Mouse (Mus musculus): ENCODE measurements around the gene Gm21992. TPM values are rescaled to one million over a fixed set of nuclear protein-coding genes. Genes with fewer than 3 reads are reported as not detected.
A peak's percentile ranks its signal among the peaks of the same experiment; 100 is the strongest.

Gene Gm21992
- total RNA-seq, 2 experiments from 2014 or later, result 62.2 to 83.8 TPM

DNA sequence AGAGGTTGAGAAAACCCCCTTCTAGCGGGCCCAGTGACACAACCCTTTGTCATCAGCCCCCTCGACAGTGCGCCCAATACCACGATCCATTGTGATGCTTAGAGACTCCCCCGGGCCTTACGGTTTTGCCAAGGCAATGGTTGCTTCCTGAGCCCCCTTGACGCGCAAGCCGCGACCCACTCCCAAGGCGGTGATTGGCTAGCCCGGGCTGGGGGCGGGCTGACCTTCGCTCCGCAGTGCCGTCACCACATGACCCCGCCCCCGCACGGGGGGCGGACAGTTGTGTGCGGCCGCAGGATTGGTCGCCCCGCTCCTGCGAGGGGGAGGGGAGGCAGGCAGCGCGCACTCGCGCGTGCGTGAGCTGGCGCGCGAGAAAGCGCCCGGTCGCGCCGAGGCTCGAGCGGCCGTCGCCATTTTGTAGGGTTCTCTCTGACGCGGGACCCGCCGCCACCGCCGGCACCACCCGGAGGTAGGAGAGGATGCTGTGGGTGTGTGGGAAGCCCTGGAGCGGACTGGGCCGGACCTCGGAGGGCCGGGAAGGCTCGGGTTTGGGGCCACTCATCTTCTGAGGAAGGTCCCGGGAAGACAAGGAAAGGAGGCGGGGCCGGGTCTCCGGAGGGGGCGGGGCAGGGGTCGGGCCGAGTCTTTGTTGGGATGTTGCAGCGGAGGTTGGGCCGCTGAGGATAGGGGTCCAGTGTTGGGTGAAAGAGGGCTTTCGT lies 55.1 kb downstream of the Gm21992 start, which contains the start of gene Rbm4b:
TSS of gene Rbm4b (plus strand) at position 305 of the 719 bp plus-strand sequence.
- peak; percentile 91 for ATAC-seq (replicated peaks; ENCODE audit: low FRiP score, poor library complexity, severe bottlenecking)

GRCm38 (mm10) chr19:4755565-4756192 lies 55.7 kb downstream of the Gm21992 start:
- ATAC-seq (replicated peaks; ENCODE audit: low FRiP score, poor library complexity, severe bottlenecking), result peak; percentile 89

- ATAC-seq (replicated peaks; ENCODE audit: low FRiP score, poor library complexity, severe bottlenecking), result no peak
These were observed 61.4 kb downstream of the Gm21992 start for GRCm38 (mm10) chr19:4749975-4750374.

DNA sequence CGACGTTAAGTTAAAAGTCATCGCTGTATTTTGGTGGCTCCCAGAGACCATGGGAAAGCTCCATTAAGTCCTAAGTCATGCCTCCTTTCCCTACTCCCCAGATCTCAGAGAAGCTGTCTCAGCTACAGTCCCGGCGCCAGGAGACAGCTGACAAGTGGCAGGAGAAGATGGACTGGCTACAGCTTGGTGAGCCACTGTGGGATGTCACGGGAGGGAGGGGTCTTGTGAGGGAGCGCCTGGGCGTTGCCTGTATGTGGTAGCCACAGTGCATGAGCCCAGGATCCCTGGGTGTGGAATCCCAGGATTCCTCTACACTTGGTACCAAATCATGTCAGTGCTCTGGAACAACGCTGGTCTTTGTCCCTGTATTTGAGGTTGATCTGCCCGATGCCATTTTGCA lies 62.9 kb downstream of the Gm21992 start:
- no peak for ATAC-seq (replicated peaks; ENCODE audit: low FRiP score, poor library complexity, severe bottlenecking)

DNA sequence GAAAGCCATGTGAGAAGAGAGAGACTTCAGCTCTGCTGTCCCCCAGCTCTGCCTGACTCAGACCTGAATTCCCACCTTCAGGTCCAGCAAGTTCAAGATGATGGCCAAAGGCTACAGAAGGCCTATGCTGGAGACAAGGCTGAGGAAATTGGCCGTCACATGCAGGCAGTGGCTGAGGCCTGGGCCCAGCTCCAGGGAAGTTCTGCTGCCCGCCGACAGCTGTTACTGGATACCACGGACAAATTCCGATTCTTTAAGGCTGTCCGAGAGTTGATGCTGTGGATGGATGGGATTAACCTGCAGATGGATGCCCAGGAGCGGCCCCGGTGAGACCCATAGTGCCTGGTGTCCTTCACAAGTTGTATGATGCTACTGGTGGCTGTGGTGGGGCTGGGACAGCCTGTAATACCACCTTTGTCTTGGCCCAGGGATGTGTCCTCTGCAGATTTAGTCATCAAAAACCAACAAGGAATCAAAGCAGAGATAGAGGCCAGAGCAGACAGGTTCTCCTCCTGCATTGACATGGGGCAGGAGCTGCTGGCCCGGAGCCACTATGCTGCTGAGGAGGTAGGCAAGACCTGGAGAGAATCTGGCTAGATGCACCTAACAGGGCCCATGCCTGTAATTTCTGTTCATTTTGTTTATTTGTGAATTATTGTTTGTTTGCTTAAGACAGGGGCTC lies 63.6 kb downstream of the Gm21992 start:
- no peak for ATAC-seq (replicated peaks; ENCODE audit: low FRiP score, poor library complexity, severe bottlenecking)

- ATAC-seq (replicated peaks; ENCODE audit: low FRiP score, poor library complexity, severe bottlenecking), result no peak
These were observed 64.8 kb downstream of the Gm21992 start for GRCm38 (mm10) chr19:4746611-4747010.

DNA sequence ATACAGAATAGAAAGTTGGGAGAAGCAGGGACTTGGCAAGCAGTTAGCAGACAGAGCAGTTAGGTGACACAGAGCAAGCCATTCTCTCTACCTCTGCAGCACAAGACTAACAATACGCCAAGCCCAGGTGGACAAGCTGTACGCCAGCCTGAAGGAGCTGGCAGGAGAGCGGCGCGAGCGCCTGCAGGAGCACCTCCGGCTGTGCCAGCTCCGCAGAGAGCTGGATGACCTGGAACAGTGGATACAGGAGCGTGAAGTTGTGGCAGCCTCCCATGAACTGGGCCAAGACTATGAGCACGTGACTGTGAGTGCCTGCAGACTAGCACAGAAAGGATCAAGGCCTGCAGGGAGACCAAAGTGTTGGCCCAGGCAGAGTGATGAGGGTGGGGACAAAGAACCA lies 65.7 kb downstream of the Gm21992 start:
- ATAC-seq (replicated peaks; ENCODE audit: low FRiP score, poor library complexity, severe bottlenecking), result no peak

GRCm38 (mm10) chr19:4745057-4745456 lies 66.4 kb downstream of the Gm21992 start:
- ATAC-seq (replicated peaks; ENCODE audit: low FRiP score, poor library complexity, severe bottlenecking), result no peak

DNA sequence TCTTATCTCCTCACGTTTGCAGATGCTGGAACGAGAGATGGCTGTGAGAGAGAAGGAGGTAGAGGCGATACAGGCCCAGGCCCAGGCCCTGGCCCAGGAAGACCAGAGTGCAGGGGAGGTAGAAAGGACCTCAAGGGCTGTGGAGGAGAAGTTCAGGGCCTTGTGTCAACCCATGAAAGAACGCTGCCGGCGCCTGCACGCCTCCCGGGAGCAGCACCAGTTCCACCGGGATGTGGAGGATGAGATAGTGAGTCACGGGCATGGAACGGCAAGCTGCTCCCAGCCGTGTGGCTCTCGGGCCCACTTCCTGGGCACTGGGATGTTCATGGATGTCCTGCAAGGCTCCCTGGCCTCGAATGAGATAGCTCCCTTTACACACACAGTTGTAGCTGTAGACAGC lies 67.4 kb downstream of the Gm21992 start:
- ATAC-seq (replicated peaks; ENCODE audit: low FRiP score, poor library complexity, severe bottlenecking), result no peak

DNA sequence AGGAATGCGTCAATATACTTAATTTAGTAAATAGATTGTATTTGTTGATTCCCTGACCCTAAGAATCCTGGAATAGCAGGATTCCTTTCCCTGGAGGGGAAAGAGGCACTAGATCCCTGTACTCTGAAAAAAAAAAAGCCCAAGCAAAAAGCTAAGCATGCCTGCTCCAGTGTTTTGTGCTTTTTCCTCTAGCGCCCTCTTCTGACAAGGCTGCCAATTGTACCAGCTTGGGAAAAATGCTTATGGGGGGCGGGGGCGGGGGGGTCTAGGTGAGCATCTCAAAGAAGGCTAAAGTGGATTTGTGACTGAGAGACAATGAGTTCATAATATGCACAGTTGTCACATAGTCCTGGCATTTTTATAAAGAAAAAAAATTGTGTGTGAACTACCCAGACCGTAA lies 67.9 kb downstream of the Gm21992 start:
- ATAC-seq (replicated peaks; ENCODE audit: low FRiP score, poor library complexity, severe bottlenecking), result no peak

GRCm38 (mm10) chr19:4742229-4742628 lies 69.2 kb downstream of the Gm21992 start:
- ATAC-seq (replicated peaks; ENCODE audit: low FRiP score, poor library complexity, severe bottlenecking), result no peak

DNA sequence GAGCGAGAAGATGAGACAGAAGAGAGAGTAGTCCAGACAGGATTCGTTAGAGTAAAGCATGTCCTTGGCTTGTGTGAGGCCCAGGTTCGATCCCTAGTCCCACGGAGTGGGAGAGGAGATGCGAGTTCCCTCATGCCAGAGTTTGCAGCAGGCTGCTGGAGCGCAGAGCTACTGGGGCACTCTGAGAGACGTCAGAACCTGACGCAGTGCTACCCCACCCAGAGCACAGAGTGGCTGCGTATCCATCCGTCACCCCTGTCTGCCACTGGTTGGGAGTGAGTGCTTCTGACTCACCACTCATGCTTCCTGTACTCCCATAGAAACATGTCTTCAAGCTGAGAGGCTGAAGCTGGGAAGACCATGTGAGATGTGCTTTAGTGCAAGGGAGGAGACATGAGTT lies 69.9 kb downstream of the Gm21992 start:
- ATAC-seq (replicated peaks; ENCODE audit: low FRiP score, poor library complexity, severe bottlenecking), result no peak

GRCm38 (mm10) chr19:4739762-4740161 lies 71.7 kb downstream of the Gm21992 start:
- ATAC-seq (replicated peaks; ENCODE audit: low FRiP score, poor library complexity, severe bottlenecking), result no peak

DNA sequence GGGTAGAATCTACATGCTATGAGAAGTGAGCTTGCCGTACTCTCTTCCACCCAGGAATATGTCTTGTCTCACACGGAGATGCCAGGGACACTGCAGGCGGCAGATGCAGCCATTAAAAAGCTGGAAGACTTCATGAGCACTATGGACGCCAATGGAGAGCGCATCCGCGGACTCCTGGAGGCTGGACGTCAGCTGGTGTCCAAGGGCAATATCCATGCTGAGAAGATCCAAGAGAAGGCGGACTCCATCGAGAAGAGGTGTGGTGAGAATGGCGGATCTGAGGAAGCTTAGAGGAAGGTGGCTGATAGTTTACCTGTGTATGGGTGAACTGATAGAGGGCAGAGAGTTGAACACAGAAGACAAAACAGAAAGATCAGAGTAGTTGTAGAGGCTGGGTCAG lies 72.4 kb downstream of the Gm21992 start:
- ATAC-seq (replicated peaks; ENCODE audit: low FRiP score, poor library complexity, severe bottlenecking), result no peak

GRCm38 (mm10) chr19:4737866-4738265 lies 73.5 kb downstream of the Gm21992 start:
- ATAC-seq (replicated peaks; ENCODE audit: low FRiP score, poor library complexity, severe bottlenecking), result no peak

GRCm38 (mm10) chr19:4733052-4733451 lies 78.4 kb downstream of the Gm21992 start:
- no peak for ATAC-seq (replicated peaks; ENCODE audit: low FRiP score, poor library complexity, severe bottlenecking)

GRCm38 (mm10) chr19:4729186-4729585 lies 82.2 kb downstream of the Gm21992 start:
- ATAC-seq (replicated peaks; ENCODE audit: low FRiP score, poor library complexity, severe bottlenecking), result no peak

- ATAC-seq (replicated peaks; ENCODE audit: low FRiP score, poor library complexity, severe bottlenecking), result no peak
These were observed 90.7 kb downstream of the Gm21992 start for GRCm38 (mm10) chr19:4720671-4721244.

DNA sequence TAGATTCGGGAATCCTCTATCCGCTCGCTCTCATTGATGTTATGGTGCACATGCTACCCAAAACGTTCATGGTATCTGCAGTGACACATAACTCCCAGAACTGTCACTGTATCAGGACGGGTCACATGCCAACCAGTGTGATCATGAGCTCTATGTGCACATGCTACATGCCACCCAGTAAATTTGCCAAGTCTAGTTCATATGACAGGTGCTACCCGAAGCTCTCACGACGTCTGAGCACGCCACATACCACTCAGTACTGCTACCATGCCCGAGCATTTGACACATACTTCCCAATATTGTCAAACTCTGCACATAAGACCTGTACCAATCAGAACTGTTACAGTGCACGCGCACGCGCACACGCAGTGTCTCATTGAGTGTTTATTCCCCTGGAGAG lies 91.3 kb downstream of the Gm21992 start:
- ATAC-seq (replicated peaks; ENCODE audit: low FRiP score, poor library complexity, severe bottlenecking), result no peak

DNA sequence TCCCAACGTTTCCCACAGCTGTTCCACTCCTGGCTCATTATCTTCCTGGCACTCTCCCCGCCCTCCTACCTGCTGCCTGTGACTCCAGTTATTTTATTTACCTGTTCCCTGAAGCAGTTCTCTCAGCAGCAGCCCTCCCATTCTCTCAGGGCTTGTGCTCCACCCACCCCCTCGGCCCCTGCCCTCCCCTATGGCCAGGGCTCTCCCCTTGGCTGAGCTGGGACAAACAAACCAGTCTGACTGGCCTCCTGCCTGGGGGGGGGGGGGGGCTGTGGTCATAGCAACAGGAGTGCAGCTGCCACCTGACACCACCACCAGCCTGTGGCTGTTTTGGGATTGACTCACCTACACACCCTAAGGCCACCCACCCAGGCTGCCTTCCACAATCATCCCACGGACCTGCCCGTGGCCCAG lies 92.1 kb downstream of the Gm21992 start:
- ATAC-seq (replicated peaks; ENCODE audit: low FRiP score, poor library complexity, severe bottlenecking), result no peak

GRCm38 (mm10) chr19:4718716-4719115 lies 92.7 kb downstream of the Gm21992 start:
- ATAC-seq (replicated peaks; ENCODE audit: low FRiP score, poor library complexity, severe bottlenecking), result no peak
